Mouse (Mus musculus) liver, embryonic 14 days (tissue): Measurements from ENCODE around the gene Olfr816. TPM values are rescaled to one million over a fixed set of nuclear protein-coding genes. Genes with fewer than 3 reads are reported as not detected.

Source experiments
- polyA plus RNA-seq: library from polyadenylated mRNA; depleted of rRNA; stranded (reverse); fragments of >200 nt; gene quantifications from 2 replicates; pipeline ENCODE4 v1.2.3, GENCODE M21; 2012; rRNA removed

Gene Olfr816
- not detected in 2 replicates for polyA plus RNA-seq

GRCm38 (mm10) chr10:129915497-129915896 is at the start of gene Olfr816:
Olfr816 (minus strand) TSS chr10:129915597.

GRCm38 (mm10) chr10:129949000-129949399 is 33.6 kb upstream of the Olfr816 start, which contains the start of gene Olfr818:
Olfr818 (minus strand) TSS chr10:129949100.

DNA sequence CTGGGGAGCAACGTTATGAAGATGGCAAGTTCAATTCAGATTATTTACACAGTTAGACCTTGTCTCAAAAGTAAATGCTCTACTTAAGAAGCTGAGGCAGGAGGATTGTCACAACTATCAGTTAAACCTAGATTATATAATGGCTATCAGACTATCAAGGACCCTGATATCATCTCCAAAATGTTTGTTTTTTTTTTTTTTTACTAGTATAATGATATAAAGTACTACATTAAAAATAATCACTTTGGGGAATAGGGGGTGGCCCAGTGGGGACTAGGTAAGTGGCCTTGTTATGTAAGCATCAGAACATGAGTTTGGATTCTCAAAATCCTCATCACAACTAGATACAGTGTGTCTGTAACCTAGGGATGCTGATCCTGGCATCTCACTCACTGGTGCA is 9.6 kb downstream of the Olfr816 start, which contains the start of gene Olfr815:
Gene Olfr815 (minus strand): TSS at position 101 of the 400 bp plus-strand sequence.

DNA sequence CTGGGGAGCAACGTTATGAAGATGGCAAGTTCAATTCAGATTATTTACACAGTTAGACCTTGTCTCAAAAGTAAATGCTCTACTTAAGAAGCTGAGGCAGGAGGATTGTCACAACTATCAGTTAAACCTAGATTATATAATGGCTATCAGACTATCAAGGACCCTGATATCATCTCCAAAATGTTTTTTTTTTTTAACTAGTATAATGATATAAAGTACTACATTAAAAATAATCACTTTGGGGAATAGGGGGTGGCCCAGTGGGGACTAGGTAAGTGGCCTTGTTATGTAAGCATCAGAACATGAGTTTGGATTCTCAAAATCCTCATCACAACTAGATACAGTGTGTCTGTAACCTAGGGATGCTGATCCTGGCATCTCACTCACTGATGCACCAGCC is 35.6 kb downstream of the Olfr816 start, which contains the start of gene Olfr814:
Gene Olfr814 (minus strand): TSS at position 101 of the 400 bp plus-strand sequence.

Other genes starting within 250 kb of the Olfr816 start
- gene Olfr801, start 241.7 kb downstream of the Olfr816 start, polyA plus RNA-seq, result not detected in 2 replicates
- gene Olfr802, start 227.4 kb downstream of the Olfr816 start, polyA plus RNA-seq, result not detected in 2 replicates
- not detected in 2 replicates for gene Olfr803, start 221.3 kb downstream of the Olfr816 start, polyA plus RNA-seq
- not detected in 2 replicates for gene Olfr804, start 212.4 kb downstream of the Olfr816 start, polyA plus RNA-seq
- gene Olfr805, start 186.2 kb downstream of the Olfr816 start, polyA plus RNA-seq, result not detected in 2 replicates
- gene Olfr806, start 173.7 kb downstream of the Olfr816 start, polyA plus RNA-seq, result not detected in 2 replicates
- not detected in 2 replicates for gene Olfr807, start 157.8 kb downstream of the Olfr816 start, polyA plus RNA-seq
- gene Olfr808, start 150.1 kb downstream of the Olfr816 start, polyA plus RNA-seq, result not detected in 2 replicates
- gene Olfr809, start 141.0 kb downstream of the Olfr816 start, polyA plus RNA-seq, result not detected in 2 replicates
- not detected in 2 replicates for gene Olfr810, start 120.7 kb downstream of the Olfr816 start, polyA plus RNA-seq
- not detected in 2 replicates for gene Olfr811, start 111.2 kb downstream of the Olfr816 start, polyA plus RNA-seq
- not detected in 2 replicates for gene Olfr812, start 69.5 kb downstream of the Olfr816 start, polyA plus RNA-seq
- not detected in 2 replicates for gene Olfr813, start 60.2 kb downstream of the Olfr816 start, polyA plus RNA-seq
- gene Olfr814, start 35.7 kb downstream of the Olfr816 start, polyA plus RNA-seq, result not detected in 2 replicates
- not detected in 2 replicates for gene Olfr815, start 9.7 kb downstream of the Olfr816 start, polyA plus RNA-seq
- gene Olfr818, start 33.5 kb upstream of the Olfr816 start, polyA plus RNA-seq, result not detected in 2 replicates
- not detected in 2 replicates for gene Olfr819, start 51.7 kb upstream of the Olfr816 start, polyA plus RNA-seq
- not detected in 2 replicates for gene Olfr247, start 60.5 kb upstream of the Olfr816 start, polyA plus RNA-seq
- gene Gm10310, start 69.5 kb upstream of the Olfr816 start, polyA plus RNA-seq, result not detected in 2 replicates
- gene Olfr820, start 97.0 kb upstream of the Olfr816 start, polyA plus RNA-seq, result not detected in 2 replicates
- not detected in 2 replicates for gene Olfr821, start 114.8 kb upstream of the Olfr816 start, polyA plus RNA-seq
- not detected in 2 replicates for gene Olfr822, start 155.6 kb upstream of the Olfr816 start, polyA plus RNA-seq
- gene Olfr823, start 199.8 kb upstream of the Olfr816 start, polyA plus RNA-seq, result not detected in 2 replicates
- gene Olfr824, start 214.4 kb upstream of the Olfr816 start, polyA plus RNA-seq, result not detected in 2 replicates